Mouse (Mus musculus): ENCODE measurements around the gene Skil.

The Skil gene

GRCm38 (mm10) chr3:31083507-31084245 lies 11.2 kb upstream of the Skil start:
- DNase-seq (ENCODE audit: low spot score in 2 of 2) = no peak

DNA sequence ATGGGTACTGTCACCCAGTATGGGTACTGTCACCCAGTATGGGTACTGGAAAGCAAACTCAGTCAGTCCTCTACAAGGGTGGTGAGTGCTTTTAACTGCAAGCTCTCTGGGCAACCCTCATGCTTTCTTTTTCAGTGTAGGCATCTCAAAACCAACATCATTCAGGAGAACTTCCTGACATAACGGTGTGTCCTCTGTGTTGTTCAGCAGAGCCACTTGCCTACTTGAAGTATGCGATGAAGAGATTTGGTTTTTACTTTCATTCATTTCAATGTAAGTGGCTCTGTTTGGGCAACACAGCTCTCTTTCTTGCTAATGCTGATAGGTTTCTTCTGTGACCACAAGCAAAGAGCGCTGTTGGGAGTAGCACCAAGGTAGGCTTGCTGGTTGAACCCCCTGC lies 9.9 kb upstream of the Skil start:
- DNase-seq (ENCODE audit: low spot score in 2 of 2) = no peak

DNA sequence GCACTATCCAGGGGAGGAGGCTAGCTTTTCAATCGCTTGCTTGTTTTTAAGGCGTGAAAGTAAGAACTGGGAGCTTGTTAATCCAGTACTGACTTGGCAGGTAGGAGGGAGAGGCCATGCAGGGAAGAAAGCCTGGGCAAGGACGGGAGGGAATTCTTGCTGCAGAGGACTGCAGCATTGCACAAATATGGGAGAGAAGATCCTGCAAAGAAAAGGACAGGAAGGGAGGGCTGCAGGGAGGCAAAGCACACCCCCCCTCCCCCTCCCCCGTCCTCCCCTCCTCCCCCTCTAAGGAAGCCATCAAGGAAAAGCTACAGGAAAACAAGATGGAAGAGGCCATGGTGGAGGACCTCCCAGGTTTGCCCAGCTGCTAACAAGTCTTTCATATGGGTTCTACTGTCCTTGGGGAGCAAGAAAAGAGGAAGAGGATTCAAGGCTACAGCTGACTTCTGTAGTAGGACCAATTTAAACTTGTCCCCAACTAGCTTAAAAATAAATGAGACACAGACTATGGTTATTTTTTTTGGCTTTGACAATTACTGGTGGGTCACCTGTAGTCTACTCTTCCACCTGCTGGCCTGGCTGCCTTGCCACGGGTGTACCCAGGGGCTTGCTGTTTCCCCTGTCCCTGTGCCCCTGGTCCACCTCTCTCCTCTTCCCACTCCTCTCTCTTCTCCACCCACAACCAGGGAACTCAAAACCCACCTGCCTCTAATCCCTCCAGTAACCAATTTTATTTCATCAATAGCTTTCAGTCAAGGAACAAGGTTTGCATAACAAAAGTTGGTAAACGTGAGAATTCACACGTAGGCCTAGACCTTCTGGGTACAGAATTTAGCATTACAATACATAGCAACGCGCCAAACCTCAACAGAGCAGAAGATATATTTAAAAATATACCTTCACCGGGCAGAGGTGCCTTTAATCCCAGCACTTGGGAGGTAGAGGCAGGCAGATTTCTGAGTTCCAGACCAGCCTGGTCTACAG lies 5.8 kb upstream of the Skil start:
- no peak for DNase-seq (ENCODE audit: low spot score in 2 of 2)

GRCm38 (mm10) chr3:31089956-31090355 lies 4.9 kb upstream of the Skil start:
- DNase-seq (ENCODE audit: low spot score in 2 of 2) = no peak

DNA sequence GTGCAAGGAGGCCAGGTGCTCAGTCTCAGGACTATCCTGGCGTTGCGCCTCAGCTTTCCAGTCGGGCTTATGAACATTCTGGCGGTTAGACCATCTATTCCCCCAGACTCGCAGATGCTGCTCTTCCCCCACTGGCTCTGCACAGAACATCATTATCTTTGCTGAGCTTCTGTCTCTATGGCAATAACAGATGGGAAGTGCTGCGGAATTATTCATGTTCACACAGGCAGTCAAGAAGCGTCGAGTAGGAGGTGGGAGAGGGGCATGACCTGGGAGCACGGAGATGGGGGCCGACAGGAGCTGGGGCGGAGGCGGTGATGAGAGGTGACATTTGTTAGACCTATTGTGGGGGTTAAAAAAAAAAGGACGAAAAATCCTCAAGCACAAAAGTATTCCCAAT lies 1.7 kb upstream of the Skil start:
- DNase-seq (ENCODE audit: low spot score in 2 of 2) = peak; percentile 72 to 78

- peak; percentile 42 to 65 for DNase-seq (ENCODE audit: low spot score in 2 of 2)
These were observed 1.1 kb upstream of the Skil start for GRCm38 (mm10) chr3:31093627-31094351.

GRCm38 (mm10) chr3:31095179-31095490 lies 277 bp downstream of the Skil start:
- DNase-seq (ENCODE audit: low spot score in 2 of 2) = no peak

- DNase-seq (ENCODE audit: low spot score in 2 of 2) = peak; percentile 36 to 42
These were observed 765 bp downstream of the Skil start for GRCm38 (mm10) chr3:31095491-31096154.

GRCm38 (mm10) chr3:31096155-31097101 lies 1.6 kb downstream of the Skil start:
- no peak for DNase-seq (ENCODE audit: low spot score in 2 of 2)

GRCm38 (mm10) chr3:31097102-31097720 lies 2.4 kb downstream of the Skil start:
- no peak for DNase-seq (ENCODE audit: low spot score in 2 of 2)

- DNase-seq (ENCODE audit: low spot score in 2 of 2) = no peak
These were observed 3.1 kb downstream of the Skil start for GRCm38 (mm10) chr3:31097976-31098375.

DNA sequence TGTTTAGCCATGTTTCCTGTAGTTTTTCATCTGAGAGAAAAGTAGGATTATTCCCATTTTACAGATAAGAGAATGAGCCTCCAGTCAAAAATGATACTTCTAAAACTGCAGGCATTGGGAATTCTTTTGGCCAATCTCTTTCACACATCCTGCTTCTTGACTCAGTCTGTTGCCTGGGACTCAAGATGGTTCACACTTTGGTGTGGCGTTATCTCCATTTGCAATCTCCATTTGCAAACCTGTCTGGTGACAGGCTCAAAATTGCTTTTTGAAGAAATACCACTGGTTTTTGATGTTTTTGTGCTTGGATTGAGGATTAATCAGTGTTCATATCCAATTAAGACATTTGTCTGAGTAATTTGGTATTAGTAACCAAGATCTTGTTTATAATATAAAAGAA lies 3.7 kb downstream of the Skil start:
- DNase-seq (ENCODE audit: low spot score in 2 of 2) = no peak

- DNase-seq (ENCODE audit: low spot score in 2 of 2) = no peak
These were observed 5.2 kb downstream of the Skil start for GRCm38 (mm10) chr3:31100026-31100425.

DNA sequence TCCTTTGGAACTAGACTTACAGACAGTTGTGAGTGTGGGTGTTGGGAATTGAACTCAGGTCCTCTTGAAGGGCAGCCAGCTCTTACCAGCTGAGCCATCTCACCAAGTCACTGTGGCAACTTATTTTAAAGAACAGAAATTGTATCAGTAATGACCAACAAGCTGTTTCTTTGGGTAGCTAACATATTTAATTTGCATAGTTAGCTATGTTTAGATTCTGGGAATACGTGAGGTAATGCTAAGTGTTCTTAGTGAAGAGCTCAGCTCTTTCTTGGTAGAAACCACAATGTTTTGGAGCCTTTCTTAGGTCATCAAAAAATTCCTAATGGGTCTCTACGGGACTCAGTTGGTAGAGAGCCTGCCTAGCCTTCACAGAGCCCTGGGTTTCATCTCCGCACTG lies 5.9 kb downstream of the Skil start:
- no peak for DNase-seq (ENCODE audit: low spot score in 2 of 2)

- DNase-seq (ENCODE audit: low spot score in 2 of 2) = no peak
These were observed 10.1 kb downstream of the Skil start for GRCm38 (mm10) chr3:31104936-31105335.

- no peak for DNase-seq (ENCODE audit: low spot score in 2 of 2)
These were observed 11.7 kb downstream of the Skil start for GRCm38 (mm10) chr3:31106597-31106996.

- DNase-seq (ENCODE audit: low spot score in 2 of 2) = no peak
These were observed 12.8 kb downstream of the Skil start for GRCm38 (mm10) chr3:31107674-31108073.

- no peak for DNase-seq (ENCODE audit: low spot score in 2 of 2)
These were observed 14.2 kb downstream of the Skil start for GRCm38 (mm10) chr3:31109108-31109507.

DNA sequence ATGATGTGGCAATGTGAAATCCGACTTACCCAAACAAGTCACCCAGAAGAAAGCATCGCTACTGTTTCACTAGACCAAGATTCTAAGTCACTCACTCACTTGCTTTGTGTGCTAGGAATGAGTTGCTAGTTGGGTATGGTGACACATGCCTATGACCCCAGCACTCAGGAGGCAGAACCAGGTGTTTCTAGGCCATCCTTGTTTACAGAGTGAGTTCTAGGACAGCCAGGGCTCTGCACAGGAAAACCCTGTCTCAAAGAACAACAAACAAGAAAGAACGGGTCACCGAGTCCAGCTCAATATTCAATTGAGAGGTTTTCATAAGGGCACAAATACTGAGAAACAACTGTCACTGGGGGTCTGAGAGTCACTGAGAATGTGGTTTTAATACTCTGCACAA lies 28.2 kb downstream of the Skil start:
- no peak for DNase-seq (ENCODE audit: low spot score in 2 of 2)

DNA sequence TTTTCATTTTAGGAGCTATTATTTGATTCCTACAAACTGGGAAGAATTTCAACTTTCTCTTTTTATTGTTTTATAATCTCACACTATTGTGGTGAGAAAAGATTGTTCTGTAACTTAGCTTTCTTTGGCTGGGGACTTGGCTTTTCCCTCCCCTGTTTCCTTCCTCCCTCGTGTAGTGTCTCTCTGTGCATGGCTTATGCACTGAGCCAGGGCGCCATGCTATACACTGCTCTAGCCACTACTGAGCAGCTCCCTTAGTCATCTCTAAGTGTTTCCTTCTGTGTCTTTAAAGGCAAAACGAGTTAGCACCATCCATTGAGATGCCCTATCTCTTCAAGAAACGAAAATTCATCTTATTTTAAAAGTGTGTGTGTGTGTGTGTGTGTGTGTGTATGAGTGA lies 31.4 kb downstream of the Skil start:
- DNase-seq (ENCODE audit: low spot score in 2 of 2) = no peak
